Mouse (Mus musculus): Measurements from ENCODE around the gene Itpk1.

Itpk1 gene

DNA sequence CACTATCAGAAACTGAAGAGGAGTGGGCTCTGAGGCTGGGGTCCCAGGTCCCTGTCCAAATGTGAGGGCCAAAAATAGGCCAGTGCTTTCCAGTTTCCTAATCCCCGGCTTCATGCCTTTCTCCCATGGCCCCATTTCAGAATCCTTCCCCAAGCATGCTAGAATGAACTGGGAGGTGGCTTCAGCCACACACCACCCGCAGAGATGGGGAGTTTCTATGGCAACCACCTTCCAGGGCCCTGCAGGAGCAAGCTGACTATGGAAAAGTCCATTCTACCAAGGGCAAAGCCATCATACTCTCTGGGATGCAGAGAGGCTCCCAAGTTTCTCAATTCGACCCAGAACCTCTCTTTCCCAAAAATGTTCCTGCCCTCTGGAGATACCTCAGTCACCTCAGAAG lies 65.9 kb downstream of the Itpk1 start:
- in situ Hi-C loops (cut with MboI, MseI) = loop anchor here in 1 of 2 experiments (25.0 kb wide), 1 partner anchor 1652 kb away; no protein-coding TSS in a partner anchor

DNA sequence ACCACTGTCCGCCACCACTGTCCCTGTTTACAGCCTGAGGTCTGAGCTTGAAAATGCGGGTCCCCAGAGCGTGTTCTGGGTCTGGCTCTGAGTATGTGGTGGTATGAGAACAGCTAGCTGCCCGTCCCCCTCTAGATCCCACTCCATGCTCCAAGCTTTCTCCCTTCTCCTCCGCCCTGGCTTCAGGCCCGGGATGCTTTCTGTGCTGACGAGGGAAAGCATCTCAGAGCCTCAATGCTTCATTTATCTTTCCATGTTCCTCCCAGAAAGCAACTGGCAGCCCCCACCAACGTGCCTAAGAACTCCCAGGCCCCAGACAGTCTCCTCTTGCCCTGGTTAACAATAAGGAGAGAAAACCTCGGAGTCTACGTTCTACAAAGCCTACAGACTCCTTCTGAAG lies 67.5 kb downstream of the Itpk1 start:
- in situ Hi-C loops (cut with MboI, MseI) = loop anchor here in 1 of 2 experiments (25.0 kb wide), 1 partner anchor 1650 kb away; no protein-coding TSS in a partner anchor

DNA sequence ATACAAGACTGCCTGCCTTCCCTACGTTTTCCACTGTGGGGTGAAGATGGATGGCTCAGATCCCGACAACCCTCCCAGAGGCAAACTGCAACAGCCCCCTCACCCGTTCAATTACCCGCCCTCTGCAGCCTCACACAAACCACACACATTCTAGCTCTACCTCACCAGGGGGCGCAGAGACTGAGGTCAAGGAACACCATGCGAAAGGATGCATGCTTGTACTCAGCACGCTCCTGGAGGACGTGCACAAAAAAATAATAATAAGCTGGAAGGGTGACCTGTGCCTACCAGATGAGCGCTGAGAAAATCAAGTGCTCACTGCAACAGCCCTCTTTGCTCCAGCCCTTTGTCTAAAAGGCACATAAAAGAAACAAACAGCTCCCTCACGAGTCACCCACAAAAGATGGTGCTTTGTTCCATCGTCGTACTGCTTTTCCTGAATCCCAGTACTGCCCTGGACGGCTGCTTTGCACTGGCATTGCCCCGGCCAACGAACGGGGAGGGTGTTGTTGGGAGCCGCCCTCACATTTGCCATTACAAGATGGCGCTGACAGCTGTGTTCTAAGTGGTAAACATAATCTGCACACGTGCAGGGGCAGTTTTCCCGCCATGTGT lies 70.2 kb downstream of the Itpk1 start:
- in situ Hi-C loops (cut with MboI, MseI) = loop anchor here in 1 of 2 experiments (25.0 kb wide), 1 partner anchor 1647 kb away; no protein-coding TSS in a partner anchor

DNA sequence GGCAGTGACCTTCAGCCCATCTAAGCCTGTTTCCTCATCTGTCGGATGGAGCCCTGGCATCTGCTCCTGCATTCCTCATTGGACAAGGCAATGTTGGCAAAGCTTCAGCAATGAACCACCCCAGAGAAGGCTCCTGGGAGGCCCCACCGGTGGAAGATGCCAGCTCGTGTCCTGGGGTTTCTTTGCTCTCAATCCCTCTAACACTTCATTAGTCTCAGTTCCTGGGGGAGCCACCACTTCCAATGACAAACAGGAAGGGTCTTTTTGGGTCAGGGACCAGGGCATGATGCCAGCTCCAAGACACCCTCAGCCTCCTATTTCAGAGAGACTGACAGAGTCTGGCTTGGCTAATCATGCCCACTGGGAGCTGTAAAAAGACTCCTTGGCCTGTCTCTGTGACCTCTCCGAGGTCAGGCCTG lies 71.6 kb downstream of the Itpk1 start:
- in situ Hi-C loops (cut with MboI, MseI) = loop anchor here in 1 of 2 experiments (25.0 kb wide), 1 partner anchor 1646 kb away; no protein-coding TSS in a partner anchor

DNA sequence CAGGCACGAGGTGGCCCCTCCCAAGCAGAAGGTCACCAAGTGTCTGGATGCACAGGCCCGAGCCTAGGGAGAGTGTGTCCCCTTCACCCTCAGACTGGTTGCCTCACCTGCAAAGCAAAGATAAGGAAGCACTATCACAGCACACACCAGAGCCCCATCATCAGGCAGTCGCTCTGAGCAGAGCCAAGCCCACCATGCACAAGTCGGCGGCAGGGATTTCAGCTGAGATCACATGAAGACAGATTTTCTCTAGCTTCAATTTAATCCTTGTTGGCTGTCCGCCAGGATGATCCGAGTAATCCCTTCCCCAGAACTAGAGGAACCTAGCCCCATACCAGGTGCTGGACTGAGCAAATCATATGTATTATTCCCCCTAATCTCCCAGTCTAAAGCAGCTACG lies 73.0 kb downstream of the Itpk1 start:
- in situ Hi-C loops (cut with MboI, MseI) = loop anchor here in 1 of 2 experiments (25.0 kb wide), 1 partner anchor 1644 kb away; no protein-coding TSS in a partner anchor

DNA sequence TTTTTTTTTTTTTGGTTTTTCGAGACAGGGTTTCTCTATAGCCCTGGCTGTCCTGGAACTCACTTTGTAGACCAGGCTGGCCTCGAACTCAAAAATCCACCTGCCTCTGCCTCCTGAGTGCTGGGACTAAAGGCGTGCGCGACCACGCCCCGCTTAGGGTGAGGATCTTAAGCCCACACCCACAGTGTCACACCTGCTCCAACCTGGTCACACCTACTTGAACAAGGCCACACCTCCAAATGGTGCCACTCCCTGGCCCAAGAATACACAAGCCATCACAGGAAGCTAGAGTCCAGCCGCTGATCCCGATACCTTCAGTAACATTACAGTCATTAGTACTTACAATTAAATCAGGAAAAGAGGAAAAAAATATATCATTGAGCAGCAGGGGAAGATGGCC lies 74.3 kb downstream of the Itpk1 start:
- in situ Hi-C loops (cut with MboI, MseI) = loop anchor here in 1 of 2 experiments (25.0 kb wide), 1 partner anchor 1643 kb away; no protein-coding TSS in a partner anchor

DNA sequence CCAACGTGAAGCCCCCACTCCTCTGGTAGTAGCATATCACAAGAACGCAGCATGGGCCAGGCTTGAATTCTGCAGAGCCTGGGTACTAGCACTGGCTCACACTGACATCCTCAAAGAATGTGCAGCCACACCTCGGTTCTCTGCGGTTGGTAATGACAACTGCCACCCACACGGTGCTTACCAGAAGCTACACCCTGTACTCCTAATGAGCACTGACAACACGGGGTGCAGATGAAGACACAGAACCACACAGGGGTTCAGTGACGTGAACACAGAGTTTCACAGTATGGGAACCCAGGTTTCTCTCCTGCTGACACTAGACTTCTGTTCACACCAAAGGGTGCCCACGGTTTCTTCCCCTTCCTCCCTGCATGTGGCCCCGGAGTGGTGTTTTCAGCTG lies 76.5 kb downstream of the Itpk1 start:
- in situ Hi-C loops (cut with MboI, MseI) = loop anchor here in 1 of 2 experiments (5.0 to 25.0 kb wide), 2 partner anchors 79 to 1641 kb away; no protein-coding TSS in a partner anchor

DNA sequence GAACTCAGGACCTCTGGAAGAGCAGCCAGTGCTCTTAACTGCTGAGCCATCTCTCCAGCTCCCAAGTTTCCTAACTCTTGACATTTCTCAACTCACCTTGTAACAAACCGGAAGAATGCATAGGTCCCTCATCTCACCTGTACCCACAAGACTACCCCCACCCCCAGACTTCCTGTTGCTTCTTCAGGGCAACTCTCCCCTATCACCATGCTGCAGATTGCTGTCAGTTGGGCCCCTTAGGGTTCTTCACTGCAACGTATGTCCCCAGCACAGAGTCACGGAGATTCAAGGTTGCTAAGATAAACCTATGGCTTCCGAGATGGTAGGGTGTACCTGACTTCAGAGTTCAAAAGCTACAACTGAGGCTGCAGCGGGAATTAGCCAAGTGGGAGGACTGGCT lies 77.2 kb downstream of the Itpk1 start:
- in situ Hi-C loops (cut with MboI, MseI) = loop anchor here in 1 of 2 experiments (5.0 to 25.0 kb wide), 2 partner anchors 80 to 1640 kb away; no protein-coding TSS in a partner anchor

DNA sequence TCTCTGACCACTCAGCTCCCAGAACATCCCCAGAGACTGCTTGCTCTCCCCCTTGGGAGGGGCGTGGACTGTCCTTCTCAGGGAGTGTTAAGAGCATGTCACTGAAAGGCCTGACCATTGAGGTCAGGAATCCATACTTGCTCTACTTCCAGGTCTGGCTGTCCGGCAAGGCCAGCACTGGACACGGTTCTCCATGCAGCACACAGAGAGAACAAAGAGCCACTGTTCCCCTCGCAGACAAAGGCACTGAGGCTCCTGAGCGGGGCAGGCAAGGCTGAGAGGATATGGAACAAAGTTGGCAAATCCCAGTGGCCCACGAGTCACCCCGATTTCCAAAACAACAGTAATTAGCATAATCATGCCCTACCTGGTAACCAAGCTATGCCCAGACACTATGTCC lies 77.9 kb downstream of the Itpk1 start:
- in situ Hi-C loops (cut with MboI, MseI) = loop anchor here in 1 of 2 experiments (5.0 to 25.0 kb wide), 2 partner anchors 80 to 1640 kb away; no protein-coding TSS in a partner anchor

DNA sequence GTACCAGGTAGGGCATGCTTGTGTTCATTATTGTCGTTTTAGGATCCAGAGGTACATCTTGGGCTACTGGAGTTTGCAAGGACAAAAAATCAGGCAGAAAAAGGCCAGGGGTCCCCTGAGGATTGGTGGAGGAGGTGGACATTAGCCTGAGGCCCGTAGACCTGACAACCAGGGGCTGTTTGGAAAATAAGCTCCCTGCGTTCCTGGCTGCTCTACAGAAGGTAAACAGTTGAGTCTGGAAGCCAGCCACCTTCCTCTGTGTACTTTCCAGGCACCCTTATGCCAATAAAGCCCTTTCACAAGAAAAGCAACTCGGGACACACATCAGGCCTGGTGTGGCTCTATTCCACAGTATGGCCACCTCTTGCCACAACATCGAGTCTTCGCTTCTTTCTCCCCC lies 79.0 kb downstream of the Itpk1 start:
- in situ Hi-C loops (cut with MboI, MseI) = loop anchor here in 1 of 2 experiments (5.0 to 25.0 kb wide), 2 partner anchors 82 to 1638 kb away; no protein-coding TSS in a partner anchor

DNA sequence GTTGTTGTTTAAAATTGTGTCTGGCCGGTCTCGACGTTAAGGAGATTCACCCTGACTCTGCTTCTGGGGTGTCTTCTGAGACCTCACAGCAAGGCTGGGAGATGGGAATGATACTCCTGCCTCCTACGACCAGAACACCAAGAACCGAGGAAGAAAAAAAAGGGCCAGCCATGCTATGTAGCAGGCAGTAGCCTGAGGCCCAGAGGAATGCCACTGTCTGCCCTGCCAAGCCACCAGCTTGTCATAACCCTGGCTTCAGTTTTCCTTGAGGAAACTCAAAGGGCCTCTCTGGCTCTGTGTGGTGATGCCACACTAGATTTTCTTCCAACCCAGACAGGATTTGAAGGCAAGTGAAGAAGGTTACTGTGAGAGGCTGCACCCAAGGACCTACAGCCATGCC lies 79.6 kb downstream of the Itpk1 start:
- in situ Hi-C loops (cut with MboI, MseI) = loop anchor here in 1 of 2 experiments (5.0 to 25.0 kb wide), 2 partner anchors 82 to 1638 kb away; no protein-coding TSS in a partner anchor

DNA sequence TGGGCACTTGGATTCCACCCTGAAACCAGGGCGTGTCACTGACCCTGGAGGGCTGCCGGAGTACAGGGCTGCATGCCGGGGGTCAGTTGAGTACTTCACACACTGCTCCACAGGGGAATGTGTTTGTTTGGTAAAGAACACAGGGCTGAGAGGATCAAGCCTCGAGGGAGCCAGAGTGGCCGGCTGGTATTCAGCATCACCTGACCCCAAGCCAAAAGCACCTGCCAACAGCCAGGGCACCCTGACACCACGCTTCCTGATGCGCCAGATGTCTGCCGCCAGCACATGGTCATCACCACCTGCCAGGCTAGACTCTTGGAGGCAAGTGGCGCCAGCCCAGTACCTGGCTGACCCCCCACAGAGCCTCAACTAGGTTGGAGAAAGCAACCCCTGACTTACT lies 80.9 kb downstream of the Itpk1 start:
- in situ Hi-C loops (cut with MboI, MseI) = loop anchor here in 1 of 2 experiments (5.0 kb wide), 1 partner anchor 298 kb away; no protein-coding TSS in a partner anchor

DNA sequence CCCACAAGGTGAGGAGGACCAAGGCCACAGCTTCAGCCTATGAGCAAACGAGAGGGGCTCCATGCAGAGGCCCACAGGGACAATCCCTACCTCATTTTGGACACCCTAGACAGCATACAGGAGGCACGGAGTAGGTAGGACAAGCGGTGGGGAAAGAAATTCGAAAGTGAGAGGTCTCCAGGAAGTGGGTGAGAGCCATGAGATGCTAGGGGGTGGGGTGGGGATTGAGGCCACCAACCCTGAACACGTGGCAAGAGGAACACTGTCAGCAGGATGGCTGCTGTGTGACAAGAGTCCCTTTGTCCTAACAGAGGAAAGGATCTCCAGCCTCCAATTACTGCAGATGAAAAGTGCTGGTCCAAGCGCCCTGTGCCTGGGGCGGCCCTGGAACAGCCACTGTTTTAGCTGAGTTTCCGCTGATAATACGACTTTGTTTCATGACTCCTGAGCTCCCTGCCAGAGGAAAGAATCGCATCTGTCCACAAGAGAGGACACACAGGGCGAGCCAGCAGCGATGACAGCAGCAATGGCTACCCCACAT lies 82.4 kb downstream of the Itpk1 start:
- in situ Hi-C loops (cut with MboI, MseI) = loop anchor here in 1 of 2 experiments (5.0 kb wide), 1 partner anchor 300 kb away; no protein-coding TSS in a partner anchor

DNA sequence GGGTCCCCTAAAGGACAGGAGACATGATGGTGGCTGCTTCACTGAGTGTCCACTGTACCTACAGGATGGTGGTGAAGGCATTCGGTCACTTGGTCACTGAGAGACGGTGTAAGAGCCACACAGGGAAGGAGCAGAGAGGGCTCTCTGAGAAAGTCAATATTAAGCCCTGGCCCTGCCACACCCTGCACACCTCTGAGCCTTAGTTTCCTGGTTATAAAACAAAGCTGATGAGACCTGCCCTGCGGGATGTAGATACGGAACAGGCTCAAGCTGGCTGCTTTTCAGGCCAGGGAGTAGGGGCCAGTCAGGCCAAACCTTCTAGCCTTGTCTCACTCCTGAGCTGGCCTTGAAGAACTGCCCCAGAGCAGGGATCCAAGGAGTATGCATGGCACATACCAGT lies 82.9 kb downstream of the Itpk1 start:
- in situ Hi-C loops (cut with MboI, MseI) = loop anchor here in 1 of 2 experiments (5.0 kb wide), 1 partner anchor 300 kb away; no protein-coding TSS in a partner anchor

DNA sequence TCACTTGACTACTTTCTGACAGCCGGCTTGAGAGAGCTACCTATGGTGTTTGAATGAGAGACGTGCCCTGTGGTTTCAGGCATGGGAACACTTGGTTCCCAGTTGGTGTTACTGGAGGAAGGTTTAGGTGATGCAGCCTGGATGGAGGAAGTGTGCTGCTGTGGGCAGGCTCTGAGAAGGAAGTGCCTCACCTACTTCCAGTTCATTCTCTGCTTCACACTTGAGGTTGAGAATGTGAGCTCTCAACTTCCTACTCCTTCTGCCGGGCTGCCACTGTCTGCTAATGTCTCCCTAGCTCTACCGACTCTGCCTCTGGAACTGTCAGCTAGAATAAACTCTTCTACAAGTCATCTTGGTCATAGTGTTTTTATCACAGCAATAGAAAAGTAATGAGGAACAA lies 83.5 kb downstream of the Itpk1 start:
- in situ Hi-C loops (cut with MboI, MseI) = loop anchor here in 1 of 2 experiments (5.0 kb wide), 1 partner anchor 301 kb away; no protein-coding TSS in a partner anchor

DNA sequence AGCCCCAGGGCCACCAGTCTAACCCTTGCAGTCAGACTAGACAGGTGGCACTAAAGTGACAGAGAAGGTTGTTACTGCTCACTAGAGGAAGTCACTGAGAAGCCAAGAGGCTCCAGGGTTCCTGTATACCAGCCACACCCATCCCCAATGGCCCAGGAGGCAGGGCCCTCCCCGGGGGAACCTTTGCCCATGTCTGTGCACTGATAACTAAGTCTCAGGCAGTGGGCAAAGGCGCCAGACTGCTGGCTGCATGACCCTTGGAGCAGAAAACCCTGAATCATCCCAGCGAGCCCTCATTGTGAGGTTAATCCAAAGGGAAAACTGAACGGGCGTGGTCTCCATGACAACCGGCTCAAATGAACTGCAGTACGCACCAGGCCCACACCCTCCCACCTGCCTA lies 84.8 kb downstream of the Itpk1 start:
- in situ Hi-C loops (cut with MboI, MseI) = loop anchor here in 1 of 2 experiments (5.0 kb wide), 1 partner anchor 302 kb away; no protein-coding TSS in a partner anchor

DNA sequence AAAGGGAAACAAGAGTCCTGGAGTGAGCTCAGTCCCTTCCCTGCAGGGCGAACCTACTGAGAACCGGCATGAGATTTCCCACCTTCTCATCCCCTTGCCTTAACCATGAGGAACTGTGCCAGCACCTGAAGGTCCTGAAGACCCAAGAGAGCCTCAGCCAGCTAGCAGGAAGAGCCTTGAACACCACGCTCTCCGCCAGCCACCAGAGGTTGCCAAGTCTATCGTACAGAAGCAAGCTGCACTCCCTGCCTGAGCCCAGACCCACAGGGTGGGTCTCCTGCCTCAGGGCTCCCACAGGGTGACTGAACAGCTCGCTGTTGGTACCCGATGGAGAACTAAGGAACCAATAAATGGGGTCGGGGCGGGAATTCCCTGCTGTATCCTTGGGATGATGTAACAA lies 86.6 kb downstream of the Itpk1 start:
- in situ Hi-C loops (cut with MboI, MseI) = no loop called here

DNA sequence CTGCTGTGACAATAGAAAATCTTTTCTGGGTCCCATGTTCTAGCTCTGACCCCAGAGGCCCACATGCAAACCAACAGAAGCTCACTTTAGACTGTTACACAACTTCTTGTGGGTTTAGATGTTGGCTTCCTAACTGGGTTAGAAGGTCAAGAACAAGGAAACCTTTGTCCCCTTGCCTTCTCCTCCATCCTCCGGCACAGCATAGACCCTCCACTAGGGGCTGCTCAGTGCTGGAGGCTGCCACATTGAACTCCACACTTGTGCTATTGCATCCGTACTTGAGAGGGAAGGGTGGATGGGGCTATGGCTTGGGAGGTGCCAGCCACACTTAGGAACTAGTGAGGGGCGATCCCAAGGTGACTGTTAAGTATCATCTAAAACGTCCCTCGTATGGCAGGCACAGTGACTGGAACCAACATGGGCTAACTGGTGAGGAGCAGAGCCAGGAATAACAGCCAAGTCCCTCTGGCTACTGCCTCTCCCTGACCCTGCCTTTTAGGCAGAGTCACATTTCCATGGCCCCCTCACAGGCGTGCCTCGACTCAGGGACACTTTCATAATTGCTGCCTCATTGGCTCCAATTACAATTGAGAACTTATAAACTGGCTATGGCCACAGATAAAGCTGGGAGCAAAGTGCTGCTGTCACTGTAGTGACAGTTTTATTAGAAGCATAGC lies 87.7 kb downstream of the Itpk1 start:
- in situ Hi-C loops (cut with MboI, MseI) = no loop called here

DNA sequence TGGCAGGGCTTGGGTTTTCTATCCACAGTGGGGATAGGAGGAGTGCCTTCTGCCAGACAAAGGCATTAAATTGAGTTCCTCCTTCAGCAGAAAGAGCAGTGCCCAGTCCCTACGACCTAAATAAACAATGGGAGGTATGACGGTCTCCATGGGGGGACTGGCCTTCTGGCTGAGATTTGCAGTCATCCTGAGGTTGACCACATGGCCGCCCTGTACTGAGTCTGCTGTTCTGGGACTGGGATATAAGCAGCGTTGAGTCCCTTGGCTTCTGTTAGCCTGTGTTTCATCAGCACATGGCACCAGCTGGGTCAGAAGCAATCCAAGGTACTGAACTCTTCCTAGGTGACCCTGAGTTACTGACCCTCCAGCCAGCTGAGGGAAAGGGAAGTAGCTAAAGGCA lies 88.5 kb downstream of the Itpk1 start:
- in situ Hi-C loops (cut with MboI, MseI) = no loop called here

DNA sequence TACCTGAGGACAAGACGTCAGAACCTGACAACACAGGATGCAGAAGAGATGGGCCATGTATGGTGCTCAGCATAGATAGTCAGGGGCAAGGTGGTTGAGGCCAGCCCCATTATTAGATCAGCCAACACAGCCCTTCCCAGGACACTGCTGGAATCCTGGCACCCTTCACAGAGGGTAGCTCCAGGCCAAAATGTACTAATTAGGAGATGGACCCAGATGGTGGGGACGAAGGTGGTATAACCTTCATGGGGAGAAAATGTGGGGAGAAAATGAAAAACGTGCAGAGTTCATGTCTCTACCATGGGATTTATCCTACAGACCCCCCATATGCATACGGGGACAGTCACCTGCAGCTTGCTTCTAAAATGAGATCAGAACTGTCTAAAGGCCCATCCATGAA lies 91.3 kb downstream of the Itpk1 start:
- in situ Hi-C loops (cut with MboI, MseI) = no loop called here

DNA sequence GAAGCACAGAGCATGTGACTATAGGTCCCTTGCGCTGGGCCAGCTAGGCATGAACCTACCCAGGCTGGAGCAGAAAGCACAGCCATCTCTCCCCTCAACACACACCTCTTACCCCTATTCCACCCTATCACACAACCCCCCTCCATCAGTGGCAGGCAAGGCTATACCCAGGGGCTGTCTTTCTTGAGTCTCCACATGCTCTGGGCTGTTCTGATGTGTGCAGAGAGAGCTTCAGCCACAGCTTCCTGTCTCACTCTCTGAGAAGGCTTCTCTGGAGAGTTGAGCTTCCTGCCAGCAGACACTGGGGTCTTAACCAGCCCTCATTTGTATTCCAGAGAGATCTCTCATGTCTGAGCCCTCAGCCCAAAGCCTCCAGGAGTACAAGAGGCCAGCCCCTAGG lies 92.3 kb downstream of the Itpk1 start:
- in situ Hi-C loops (cut with MboI, MseI) = no loop called here

DNA sequence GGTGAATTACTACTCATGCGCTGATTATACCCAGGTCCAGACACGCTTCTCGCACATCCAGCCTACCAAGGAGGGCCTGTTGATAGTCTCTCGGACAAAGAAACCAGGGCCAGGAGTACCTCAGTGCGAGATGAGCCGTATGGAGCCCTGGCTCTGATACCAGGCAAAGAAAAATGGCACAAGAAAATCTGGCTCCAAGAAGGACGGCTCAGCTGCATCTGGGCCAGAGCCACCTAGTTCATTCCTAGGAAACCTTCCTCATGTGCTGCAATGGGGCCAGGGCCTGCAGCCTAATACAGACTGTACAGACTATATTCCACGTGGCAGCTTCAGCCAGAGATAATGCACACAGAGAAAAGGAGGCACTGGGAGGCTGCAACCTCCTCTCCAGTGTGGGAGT lies 93.8 kb downstream of the Itpk1 start:
- in situ Hi-C loops (cut with MboI, MseI) = no loop called here
